Mouse (Mus musculus): ENCODE results near the gene Cdc45.

GRCm38 (mm10) chr16:18773936-18774335 is 37.9 kb downstream of the Cdc45 start:
- TF ChIP-seq POLR2A (IDR thresholded peaks at IDR 0.05; ENCODE audit: control insufficient read depth in 1 of 2, insufficient read depth in 1 of 2, low read depth in 1 of 2, low read length in 2 of 2, poor library complexity in 1 of 2) (no peak), ETS1 (IDR thresholded peaks at IDR 0.05; ENCODE audit: low read depth, low read length) (no peak), SIN3A (IDR thresholded peaks at IDR 0.05; ENCODE audit: low read length) (no peak), TBP (IDR thresholded peaks at IDR 0.05; ENCODE audit: low read depth, low read length) (no peak), USF2 (IDR thresholded peaks at IDR 0.05; ENCODE audit: borderline replicate concordance in 1 of 2, insufficient read depth in 1 of 2, low read depth in 1 of 2, low read length in 2 of 2) (no peak), EP300 (IDR thresholded peaks at IDR 0.05; ENCODE audit: low read depth in 1 of 2, low read length in 2 of 2) (no peak), MAZ (IDR thresholded peaks at IDR 0.05; ENCODE audit: low read depth, low read length) (no peak), CTCF (IDR thresholded peaks at IDR 0.05 in 2 of 3, conservative IDR thresholded peaks at IDR 0.05 in 1 of 3; ENCODE audit: control insufficient read depth in 1 of 3, insufficient read depth in 1 of 3, low read depth in 2 of 3, low read length in 3 of 3, poor library complexity in 1 of 3, severe bottlenecking in 1 of 3) (no peak), GATA1 (IDR thresholded peaks at IDR 0.05; ENCODE audit: low read depth, low read length) (no peak), JUND (IDR thresholded peaks at IDR 0.05; ENCODE audit: low read depth, low read length) (no peak), NRF1 (IDR thresholded peaks at IDR 0.05; ENCODE audit: insufficient read depth, low read depth, low read length, poor library complexity, severe bottlenecking) (no peak), E2F4 (IDR thresholded peaks at IDR 0.05; ENCODE audit: borderline replicate concordance, low read depth, low read length) (no peak), NELFE (IDR thresholded peaks at IDR 0.05; ENCODE audit: low read depth, low read length) (no peak), ZC3H11A (IDR thresholded peaks at IDR 0.05; ENCODE audit: low read depth, low read length) (no peak)
